Mouse (Mus musculus): Measurements from ENCODE around the gene Ccdc63.

GRCm38 (mm10) chr5:122133050-122133389 is 7.6 kb downstream of the Ccdc63 start:
- TF ChIP-seq POLR2A (IDR thresholded peaks at IDR 0.05; ENCODE audit: insufficient read length, low read depth) (no peak), POLR2AphosphoS2 (IDR thresholded peaks at IDR 0.05; ENCODE audit: insufficient read length, low read depth) (no peak), MAX (IDR thresholded peaks at IDR 0.05; ENCODE audit: low read depth) (no peak), REST (IDR thresholded peaks at IDR 0.05; ENCODE audit: insufficient read depth, insufficient read length) (no peak), E2F4 (IDR thresholded peaks at IDR 0.05; ENCODE audit: insufficient read depth) (no peak), TCF12 (IDR thresholded peaks at IDR 0.05; ENCODE audit: insufficient read depth, poor library complexity, severe bottlenecking) (no peak)
